8 mouse cellular contexts compared by ENCODE assay signal in the genomic region with DNA sequence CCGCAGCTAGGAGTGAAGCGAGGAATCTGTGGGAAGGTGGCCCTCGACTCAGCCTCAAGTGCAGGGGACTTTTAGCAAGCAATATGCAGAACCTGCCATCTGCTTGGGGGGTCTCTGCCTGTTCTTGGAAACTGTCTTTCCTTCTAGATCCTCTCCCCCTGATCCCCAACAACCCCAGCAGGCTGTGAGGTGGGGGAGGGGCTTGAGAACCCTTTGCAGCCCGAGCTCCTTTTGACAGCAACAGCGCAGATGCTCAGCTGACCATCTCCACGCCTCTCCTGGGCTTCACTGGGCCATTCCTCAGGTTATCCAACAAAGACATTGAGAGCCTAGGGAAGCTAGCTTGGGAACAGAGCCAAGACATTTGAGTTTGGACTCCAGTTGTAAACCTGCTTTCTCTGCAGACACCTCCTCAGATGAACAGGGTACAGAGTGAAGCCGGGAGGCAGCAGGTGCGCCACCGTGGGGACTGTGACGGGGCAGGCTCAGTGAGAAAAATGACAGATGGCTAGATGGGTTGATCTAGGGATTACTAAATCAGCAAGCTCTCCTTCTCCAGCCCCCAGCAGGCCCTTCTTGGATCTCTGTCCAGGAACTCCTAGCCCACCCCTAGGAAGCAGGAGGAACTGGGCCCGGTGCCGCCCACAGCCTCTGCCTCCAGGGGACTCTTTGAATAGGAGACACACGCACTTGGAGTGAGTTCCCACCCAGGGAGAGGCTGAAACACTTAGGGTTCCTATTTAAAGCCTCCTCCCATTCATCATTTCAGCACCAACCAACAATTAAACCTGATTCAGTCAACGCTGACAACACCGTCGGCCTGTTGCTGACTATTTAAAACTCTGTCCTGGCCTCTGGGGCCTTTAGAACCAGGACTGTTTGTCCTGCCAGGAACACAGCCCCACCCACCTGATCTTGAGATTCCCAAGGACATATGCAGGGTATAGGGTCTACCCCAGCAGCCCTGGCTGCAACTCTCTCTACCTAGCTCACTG.
DNase-seq lines count a peak whose midpoint lies in the region; ATAC-seq and TF ChIP-seq lines count a peak whose summit lies in the region.

No protein-coding gene starts in this region.

- peaks cover 4% of the 10 kb centered on the region; the same call in 1 of the 2 replicates for H3K4me1 ChIP-seq in kidney, adult 2 months (ENCODE audit: control insufficient read depth, insufficient read depth, low read length)

- intact Hi-C loops in left cerebral cortex, postnatal 36 days (cut with DNase I), result no loop called here

- H3K4me3 ChIP-seq in kidney, adult 2 months (ENCODE audit: insufficient read depth, low read depth, low read length), result no peak overlapping the region

- no peaks in the 10 kb centered on the region for H3K27me3 ChIP-seq in kidney, adult 2 months (replicated peaks; ENCODE audit: control insufficient read depth, insufficient read depth, low read length)

- WGBS in kidney, adult 2 months, result 64% methylated on average over 16 of the region's 16 CpGs

- ATAC-seq in megakaryocyte, adult 5-6 weeks (ENCODE audit: poor library complexity, severe bottlenecking), result no peak

- DNase-seq in kidney, adult 2 months, result peak; percentile 59
- DNase-seq in kidney, postnatal 10 days, result no peak
- DNase-seq in cerebellum, adult 11-12 months, result peak; percentile 55
- peak; percentile 68 to 80 for DNase-seq in heart, adult 18-20 months
- peak; percentile 46 to 71 for DNase-seq in left cerebral cortex, postnatal 36 days (ENCODE audit: low spot score in 2 of 2)
- DNase-seq in thymus, adult 18-20 months, result peak; percentile 24 to 45
- no peak for DNase-seq in urinary bladder, postnatal 10 days (ENCODE audit: low spot score)

- H3K36me3 ChIP-seq in kidney, adult 2 months (ENCODE audit: control insufficient read depth, insufficient read depth, low read length), result no peaks in the 10 kb centered on the region

- no peak overlapping the region for H3K27ac ChIP-seq in kidney, adult 2 months (ENCODE audit: insufficient read depth, low read depth, low read length)

- no peak for TF ChIP-seq POLR2A in kidney, adult 2 months (IDR thresholded peaks at IDR 0.05; ENCODE audit: low read depth, low read length)

- no peak for TF ChIP-seq CTCF in kidney, adult 2 months (conservative IDR thresholded peaks at IDR 0.05; ENCODE audit: insufficient read depth, insufficient read length, low read depth, low read length)

Comparison
In these comparisons a context has a peak if more than half of its experiments do, and no peak if none do; other contexts are left out.
1. DNase-seq: peak in kidney, adult 2 months (single experiment), cerebellum, adult 11-12 months (single experiment), heart, adult 18-20 months (2 of 2), left cerebral cortex, postnatal 36 days (2 of 2) and thymus, adult 18-20 months (2 of 2); none in kidney, postnatal 10 days (single experiment) and urinary bladder, postnatal 10 days (single experiment).